Mouse (Mus musculus) myocyte (in vitro differentiated cells): Measurements from ENCODE around the gene Olfr686. TPM values are rescaled to one million over a fixed set of nuclear protein-coding genes. Genes with fewer than 3 reads are reported as not detected.

Experiments used
- H3K27me3 ChIP-seq: one replicate; pipeline ENCODE4 v1.6.1; 2011; ENCODE audit not compliant: control insufficient read depth, insufficient read depth, insufficient read length
- H3K36me3 ChIP-seq: one replicate; pipeline ENCODE4 v1.6.1; 2011; ENCODE audit not compliant: control insufficient read depth, insufficient read depth
- H3K4me2 ChIP-seq: one replicate; pipeline ENCODE4 v1.6.1; 2011; ENCODE audit warnings: low read depth, control low read depth
- H3K4me3 ChIP-seq: one replicate; pipeline ENCODE4 v1.5.1; 2011; ENCODE audit warnings: mild to moderate bottlenecking, control low read depth, moderate library complexity
- H3K79me2 ChIP-seq: one replicate; pipeline ENCODE4 v1.6.1; 2011; ENCODE audit not compliant: control insufficient read depth, insufficient read depth
- H3ac ChIP-seq: one replicate; pipeline ENCODE4 v1.6.1; 2011; ENCODE audit not compliant: control insufficient read depth, insufficient read length
- CEBPB ChIP-seq: IDR thresholded peaks from 2 replicates; pipeline ENCODE4 v1.6.1; 2011; ENCODE audit warnings: mild to moderate bottlenecking, moderate library complexity; ENCODE audit not compliant: poor library complexity, insufficient read depth, severe bottlenecking
- E2F4 ChIP-seq: IDR thresholded peaks from one replicate; pipeline ENCODE4 v1.6.1; 2011; ENCODE audit warnings: mild to moderate bottlenecking, control low read depth, moderate library complexity; ENCODE audit not compliant: insufficient read depth
- MAX ChIP-seq: IDR thresholded peaks from one replicate; pipeline ENCODE4 v1.6.1; 2011; ENCODE audit warnings: low read depth, mild to moderate bottlenecking, control low read depth
- MYOD1 ChIP-seq, 3 experiments: IDR thresholded peaks; one replicate each; pipeline ENCODE4 v1.6.1; 2011; ENCODE audit warnings: control low read depth in 2 of 3, low read depth in 2 of 3, mild to moderate bottlenecking in 2 of 3, moderate library complexity in 1 of 3; ENCODE audit not compliant: insufficient read length in 2 of 3, control insufficient read depth in 1 of 3
- MYOG ChIP-seq, 3 experiments: IDR thresholded peaks; one replicate each; pipeline ENCODE4 v1.6.1; 2011; ENCODE audit warnings: control low read depth in 2 of 3, low read depth in 2 of 3, mild to moderate bottlenecking in 2 of 3; ENCODE audit not compliant: insufficient read length in 2 of 3, control insufficient read depth in 1 of 3, insufficient read depth in 1 of 3
- POLR2A ChIP-seq: IDR thresholded peaks from one replicate; pipeline ENCODE4 v1.6.1; 2011; ENCODE audit warnings: low read depth, mild to moderate bottlenecking, control low read depth, moderate library complexity; ENCODE audit not compliant: insufficient read length
- POLR2AphosphoS2 ChIP-seq: IDR thresholded peaks from one replicate; pipeline ENCODE4 v1.6.1; 2011; ENCODE audit warnings: low read depth, control low read depth; ENCODE audit not compliant: insufficient read length
- REST ChIP-seq: IDR thresholded peaks from one replicate; pipeline ENCODE4 v1.6.1; 2011; ENCODE audit warnings: mild to moderate bottlenecking, control low read depth, moderate library complexity; ENCODE audit not compliant: insufficient read depth, insufficient read length
- SRF ChIP-seq: IDR thresholded peaks from one replicate; pipeline ENCODE4 v1.6.1; 2011; ENCODE audit warnings: low read depth; ENCODE audit not compliant: control insufficient read depth, insufficient read length
- TCF12 ChIP-seq: IDR thresholded peaks from one replicate; pipeline ENCODE4 v1.6.1; 2011; ENCODE audit warnings: mild to moderate bottlenecking, control low read depth; ENCODE audit not compliant: poor library complexity, insufficient read depth, severe bottlenecking
- TCF3 ChIP-seq: IDR thresholded peaks from one replicate; pipeline ENCODE4 v1.6.1; 2011; ENCODE audit warnings: low read depth, control low read depth; ENCODE audit not compliant: insufficient read length
- USF1 ChIP-seq: IDR thresholded peaks from one replicate; pipeline ENCODE4 v1.6.1; 2011; ENCODE audit warnings: low read depth, mild to moderate bottlenecking, control low read depth, moderate library complexity
- polyA plus RNA-seq: library from polyadenylated mRNA; unstranded; fragments of >200 nt; fragmentation: generic; extraction: Trizol; gene quantifications from one replicate; pipeline ENCODE4 v1.2.1, GENCODE M21; 2012; ENCODE audit warnings: missing spikeins

Gene Olfr686
- polyA plus RNA-seq, 1 experiment: not detected

DNA sequence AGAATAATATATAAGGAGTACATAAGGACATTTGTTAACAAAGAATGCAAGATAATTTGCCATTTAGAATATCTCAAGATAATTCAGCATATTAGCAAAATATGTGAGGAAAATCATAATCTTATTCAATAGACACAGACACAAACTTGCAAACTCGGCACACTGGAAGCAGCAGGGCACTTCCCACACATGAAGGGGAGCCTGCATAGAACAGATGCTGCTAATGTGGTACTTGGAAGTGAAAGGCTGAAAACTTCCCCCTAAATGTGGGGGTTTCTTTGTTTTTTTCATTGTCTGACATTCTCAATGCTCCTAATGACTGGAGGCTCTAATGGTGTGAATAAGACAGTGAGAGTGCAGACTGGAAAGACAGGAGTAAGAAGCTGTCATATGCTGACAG is 7.5 kb upstream of the Olfr686 start:
- TF ChIP-seq TCF12: no peak
- TF ChIP-seq SRF: no peak
- TF ChIP-seq MYOD1 (IDR thresholded peaks at IDR 0.05; ENCODE audit: control insufficient read depth in 1 of 3, insufficient read length in 2 of 3, low read depth in 2 of 3): no peak
- no peak for TF ChIP-seq E2F4
- TF ChIP-seq MYOG (IDR thresholded peaks at IDR 0.05; ENCODE audit: control insufficient read depth in 1 of 3, insufficient read depth in 1 of 3, insufficient read length in 2 of 3, low read depth in 2 of 3): no peak
- Histone ChIP-seq H3ac (no peak overlapping the region), H3K36me3 (no peaks in the 10 kb centered on the region), H3K4me3 (no peak overlapping the region), H3K27me3 (no peaks in the 10 kb centered on the region), H3K4me2 (no peak overlapping the region), H3K79me2 (no peaks in the 10 kb centered on the region)

DNA sequence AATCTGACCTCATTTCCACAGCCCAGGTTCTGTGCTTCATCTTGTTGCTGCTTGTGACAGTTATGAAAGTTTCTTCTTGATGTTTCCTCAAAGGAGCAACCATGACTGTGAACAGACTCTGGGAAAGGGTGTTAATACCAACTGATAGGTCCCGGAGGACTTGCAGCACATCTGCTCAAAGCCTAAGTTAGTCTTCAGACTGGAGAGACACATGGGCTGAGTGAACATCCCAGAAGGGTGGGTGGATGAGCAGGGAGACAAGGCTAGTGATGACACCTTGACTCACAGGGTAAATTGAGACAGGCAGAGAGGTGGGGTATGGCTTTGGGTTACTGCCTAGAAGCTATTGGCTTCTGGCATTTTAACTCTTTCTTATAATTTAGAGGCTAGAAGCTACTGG is 21.4 kb downstream of the Olfr686 start, which contains the start of gene Olfr685:
Olfr685 (minus strand) TSS at position 101 of the 400 bp plus-strand sequence.
- TF ChIP-seq MYOG (IDR thresholded peaks at IDR 0.05; ENCODE audit: control insufficient read depth in 1 of 3, insufficient read depth in 1 of 3, insufficient read length in 2 of 3, low read depth in 2 of 3): no peak
- no peak for TF ChIP-seq TCF3
- TF ChIP-seq REST: no peak
- TF ChIP-seq SRF: no peak
- TF ChIP-seq TCF12: no peak
- no peak within 1 kb of the TSS for H3K4me2 ChIP-seq
- H3K4me3 ChIP-seq: no peak within 1 kb of the TSS
- H3K27me3 ChIP-seq: no peaks in the 10 kb centered on the region
- H3ac ChIP-seq: no peak within 1 kb of the TSS
- no peaks in the 10 kb centered on the region for H3K36me3 ChIP-seq
- H3K79me2 ChIP-seq: no peaks in the 10 kb centered on the region

DNA sequence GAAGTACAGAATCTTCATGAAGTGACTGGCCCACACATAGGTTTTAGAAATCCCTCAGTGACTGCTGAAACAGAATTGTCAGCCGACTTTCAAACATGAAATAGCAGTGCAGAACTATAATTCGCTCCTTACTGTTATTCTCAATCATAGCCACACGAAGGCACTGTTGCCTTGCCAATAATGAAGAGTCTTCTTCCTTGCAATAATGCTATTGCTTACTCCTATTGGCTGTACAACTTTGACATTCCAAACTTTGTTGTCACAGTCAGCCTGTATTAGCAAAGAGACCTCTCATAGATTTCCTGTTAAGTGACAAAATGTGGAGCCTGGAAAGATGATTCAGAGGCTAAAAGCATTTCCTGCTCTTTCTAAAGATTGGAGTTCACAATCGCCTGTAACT is 36.5 kb downstream of the Olfr686 start:
- no peaks in the 10 kb centered on the region for H3K79me2 ChIP-seq
- no peak overlapping the region for H3ac ChIP-seq
- TF ChIP-seq TCF12: no peak
- TF ChIP-seq MYOG (IDR thresholded peaks at IDR 0.05; ENCODE audit: control insufficient read depth in 1 of 3, insufficient read depth in 1 of 3, insufficient read length in 2 of 3, low read depth in 2 of 3): no peak
- no peak for TF ChIP-seq E2F4
- TF ChIP-seq TCF3: no peak
- no peak for TF ChIP-seq CEBPB
- no peak for TF ChIP-seq MYOD1 (IDR thresholded peaks at IDR 0.05; ENCODE audit: control insufficient read depth in 1 of 3, insufficient read length in 2 of 3, low read depth in 2 of 3)
- no peak for TF ChIP-seq POLR2A
- TF ChIP-seq MAX: no peak
- TF ChIP-seq POLR2AphosphoS2: no peak
- TF ChIP-seq REST: no peak
- no peak for TF ChIP-seq USF1
- TF ChIP-seq SRF: no peak
- H3K4me3 ChIP-seq: no peak overlapping the region
- H3K27me3 ChIP-seq: no peaks in the 10 kb centered on the region
- H3K36me3 ChIP-seq: no peaks in the 10 kb centered on the region
- H3K4me2 ChIP-seq: no peak overlapping the region

- Histone ChIP-seq H3K27me3 (no peaks in the 10 kb centered on the region), H3K36me3 (no peaks in the 10 kb centered on the region), H3ac (no peak within 1 kb of the TSS), H3K4me2 (no peak within 1 kb of the TSS), H3K4me3 (no peak within 1 kb of the TSS), H3K79me2 (no peaks in the 10 kb centered on the region)
- no peak for TF ChIP-seq MAX
- no peak for TF ChIP-seq POLR2AphosphoS2
- no peak for TF ChIP-seq CEBPB
- no peak for TF ChIP-seq USF1
- no peak for TF ChIP-seq TCF3
- no peak for TF ChIP-seq TCF12
- no peak for TF ChIP-seq MYOG (IDR thresholded peaks at IDR 0.05; ENCODE audit: control insufficient read depth in 1 of 3, insufficient read depth in 1 of 3, insufficient read length in 2 of 3, low read depth in 2 of 3)
- no peak for TF ChIP-seq REST
- TF ChIP-seq SRF: no peak
- no peak for TF ChIP-seq E2F4
- no peak for TF ChIP-seq POLR2A
- no peak for TF ChIP-seq MYOD1 (IDR thresholded peaks at IDR 0.05; ENCODE audit: control insufficient read depth in 1 of 3, insufficient read length in 2 of 3, low read depth in 2 of 3)
Measured at GRCm38 (mm10) chr7:105163553-105163952, 43.7 kb downstream of the Olfr686 start, which contains the start of gene Olfr684. Gene Olfr684, minus strand, starts transcription at chr7:105163653.

Other genes starting within 250 kb of the Olfr686 start
- not detected for gene Olfr670, start 244.9 kb downstream of the Olfr686 start, polyA plus RNA-seq
- not detected for gene Olfr671, start 228.4 kb downstream of the Olfr686 start, polyA plus RNA-seq
- not detected for gene Olfr672, start 205.5 kb downstream of the Olfr686 start, polyA plus RNA-seq
- gene Olfr675, start 179.0 kb downstream of the Olfr686 start, polyA plus RNA-seq: not detected
- gene Olfr676, start 174.8 kb downstream of the Olfr686 start, polyA plus RNA-seq: not detected
- not detected for gene Olfr677, start 156.1 kb downstream of the Olfr686 start, polyA plus RNA-seq
- not detected for gene Olfr678, start 143.0 kb downstream of the Olfr686 start, polyA plus RNA-seq
- not detected for gene Olfr679, start 126.3 kb downstream of the Olfr686 start, polyA plus RNA-seq
- not detected for gene Olfr680-ps1, start 114.7 kb downstream of the Olfr686 start, polyA plus RNA-seq
- not detected for gene Olfr681, start 90.6 kb downstream of the Olfr686 start, polyA plus RNA-seq
- gene Olfr683, start 60.5 kb downstream of the Olfr686 start, polyA plus RNA-seq: not detected
- gene Olfr684, start 43.8 kb downstream of the Olfr686 start, polyA plus RNA-seq: not detected
- not detected for gene Olfr685, start 21.5 kb downstream of the Olfr686 start, polyA plus RNA-seq
- gene Olfr688, start 80.6 kb upstream of the Olfr686 start, polyA plus RNA-seq: not detected
- not detected for gene Olfr689, start 103.7 kb upstream of the Olfr686 start, polyA plus RNA-seq
- gene Olfr690, start 126.6 kb upstream of the Olfr686 start, polyA plus RNA-seq: not detected
- gene Olfr691, start 134.8 kb upstream of the Olfr686 start, polyA plus RNA-seq: not detected
- not detected for gene Olfr692, start 160.7 kb upstream of the Olfr686 start, polyA plus RNA-seq
- not detected for gene Gm5901, start 167.6 kb upstream of the Olfr686 start, polyA plus RNA-seq
- gene Fam160a2, start 192.6 kb upstream of the Olfr686 start, polyA plus RNA-seq: 16.4 TPM
- gene Cnga4, start 197.1 kb upstream of the Olfr686 start, polyA plus RNA-seq: 0.05 TPM
- not detected for gene Cckbr, start 218.2 kb upstream of the Olfr686 start, polyA plus RNA-seq